Mouse (Mus musculus): Measurements from ENCODE around the gene Wdfy1. TPM values are rescaled to one million over a fixed set of nuclear protein-coding genes. Genes with fewer than 3 reads are reported as not detected.
A peak's percentile ranks its signal among the peaks of the same experiment; 100 is the strongest.

Gene Wdfy1
- total RNA-seq, 2 experiments from 2014 or later: 18.6 to 23.0 TPM

GRCm38 (mm10) chr1:79762282-79763250 is 13.4 kb downstream of the Wdfy1 start:
- intact Hi-C loops (cut with DNase I): loop anchor here (5.0 to 10.0 kb wide), 2 partner anchors 50 to 1108 kb away; partner anchors contain the start of genes Acsl3 and Utp14b

GRCm38 (mm10) chr1:79761917-79762271 is 14.0 kb downstream of the Wdfy1 start:
- no peak for DNase-seq
- intact Hi-C loops (cut with DNase I): loop anchor here (5.0 to 10.0 kb wide), 2 partner anchors 50 to 1107 kb away; partner anchors contain the start of genes Acsl3 and Utp14b

More at GRCm38 (mm10) chr1:79762282-79763250, 13.4 kb downstream of the Wdfy1 start:
- no peak for DNase-seq

DNA sequence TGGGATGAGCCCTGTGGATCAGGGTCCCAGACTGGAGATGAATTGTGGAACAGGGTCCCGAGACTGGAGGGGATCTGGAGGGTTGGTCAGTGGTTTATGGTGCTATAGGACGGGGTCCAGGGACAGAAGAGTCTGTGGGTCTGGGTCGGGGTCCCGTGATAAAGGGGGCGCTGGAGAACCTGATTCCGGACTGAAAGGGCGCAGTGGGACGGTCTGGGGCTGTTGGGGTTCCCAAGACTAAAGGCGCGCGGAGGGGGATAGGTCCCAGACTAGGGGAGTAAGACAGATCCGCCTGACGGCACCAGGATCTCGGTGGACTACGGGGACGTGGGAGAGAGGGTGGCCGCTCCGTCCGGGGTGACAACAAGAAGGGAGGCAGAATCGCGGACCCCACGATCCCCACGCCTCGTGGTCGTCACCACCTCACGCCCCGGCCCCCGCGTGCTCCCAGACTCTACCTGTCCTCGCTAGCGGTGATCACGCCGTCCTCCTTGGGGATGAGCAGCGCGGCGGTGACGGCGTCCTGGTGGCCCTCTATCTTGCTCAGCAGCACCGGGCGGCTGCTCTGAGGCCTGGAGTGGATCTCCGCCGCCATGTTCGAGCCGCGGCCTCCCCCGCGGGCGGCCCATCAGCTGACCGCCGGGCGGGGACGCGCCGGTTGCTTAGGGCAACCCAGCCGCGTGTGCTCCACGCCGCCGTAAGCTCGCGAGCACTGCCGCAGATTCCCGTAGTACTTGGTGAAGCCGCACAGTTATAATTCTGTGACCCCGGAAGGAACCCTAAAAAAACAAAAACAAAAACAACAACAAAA is 14.6 kb downstream of the Wdfy1 start:
- DNase-seq: peak; percentile 88 to 89
- intact Hi-C loops (cut with DNase I): loop anchor here (5.0 to 10.0 kb wide), 2 partner anchors 49 to 1107 kb away; partner anchors contain the start of genes Acsl3 and Utp14b

GRCm38 (mm10) chr1:79760656-79761055 is 15.3 kb downstream of the Wdfy1 start:
- intact Hi-C loops (cut with DNase I): loop anchor here (5.0 to 10.0 kb wide), 2 partner anchors 48 to 1106 kb away; partner anchors contain the start of genes Acsl3 and Utp14b
- peak; percentile 9 to 22 for DNase-seq

DNA sequence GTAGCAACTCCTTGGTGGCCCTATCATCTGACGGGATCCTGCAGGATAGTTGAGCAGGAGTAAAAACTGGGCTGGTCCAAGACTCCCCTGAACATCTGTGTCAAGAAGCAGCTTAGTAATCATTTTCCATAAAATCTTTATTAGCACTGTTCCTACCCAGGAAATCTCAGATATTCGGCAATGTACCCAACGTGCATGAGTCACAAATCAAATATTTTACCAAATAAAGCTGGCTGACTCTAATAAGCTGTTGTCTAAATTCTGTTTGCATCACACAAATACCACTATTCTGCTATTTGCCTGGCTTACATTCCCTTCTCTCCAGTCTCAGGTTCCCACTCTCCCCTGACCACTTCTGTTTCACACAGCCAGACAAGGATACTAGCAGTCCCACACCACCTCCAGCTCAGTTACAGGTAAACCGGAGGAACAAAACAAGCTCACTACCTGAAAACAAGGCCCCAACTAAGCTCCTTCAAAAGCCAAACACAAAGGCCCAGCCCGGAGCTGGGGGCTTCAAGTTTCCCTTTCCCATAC is 16.4 kb downstream of the Wdfy1 start:
- DNase-seq: no peak
- intact Hi-C loops (cut with DNase I): no loop called here

- intact Hi-C loops (cut with DNase I): no loop called here
- DNase-seq: no peak
Measured at GRCm38 (mm10) chr1:79759006-79759405, 16.9 kb downstream of the Wdfy1 start.

DNA sequence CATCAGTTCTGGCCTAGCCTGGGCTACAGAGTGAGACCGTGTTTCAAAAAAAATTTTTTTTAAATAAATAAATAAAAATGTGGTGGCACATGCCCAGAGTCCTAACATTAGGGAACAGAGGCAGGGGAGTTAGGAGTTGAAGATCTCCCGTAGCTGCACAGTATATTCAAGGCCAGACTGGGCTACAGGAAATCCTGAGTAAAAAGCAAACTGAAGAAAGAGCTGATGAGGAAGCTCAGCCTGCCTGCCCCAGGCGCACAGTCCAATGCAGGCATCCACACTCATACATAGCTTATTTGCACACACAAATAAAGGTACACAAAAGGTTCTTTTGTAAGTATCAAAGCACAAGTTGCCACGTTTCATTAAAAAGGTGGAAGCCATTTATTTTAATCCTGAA is 18.3 kb downstream of the Wdfy1 start:
- DNase-seq: no peak
- intact Hi-C loops (cut with DNase I): no loop called here

DNA sequence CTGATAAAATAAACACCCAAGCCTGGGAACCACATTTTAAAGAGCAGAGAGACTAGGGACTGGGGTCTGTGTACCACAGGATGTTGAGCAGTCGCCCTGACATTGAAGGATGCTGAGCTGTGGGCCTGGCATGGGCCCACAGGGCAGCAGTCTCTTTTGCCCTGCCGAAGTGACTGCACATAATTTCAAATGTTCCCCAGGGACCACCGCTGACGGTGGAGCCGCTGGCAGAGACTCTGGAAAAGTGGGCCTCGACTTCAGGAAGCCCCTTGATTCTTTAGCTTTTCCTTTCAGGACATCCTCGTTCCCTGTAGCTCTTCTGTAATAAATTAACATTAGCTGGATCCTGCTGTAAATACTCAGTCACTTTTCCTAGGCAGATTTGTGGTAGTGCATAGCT is 18.8 kb downstream of the Wdfy1 start:
- DNase-seq: peak; percentile 19 to 32
- intact Hi-C loops (cut with DNase I): no loop called here

GRCm38 (mm10) chr1:79756417-79756816 is 19.5 kb downstream of the Wdfy1 start:
- no peak for DNase-seq
- intact Hi-C loops (cut with DNase I): no loop called here

DNA sequence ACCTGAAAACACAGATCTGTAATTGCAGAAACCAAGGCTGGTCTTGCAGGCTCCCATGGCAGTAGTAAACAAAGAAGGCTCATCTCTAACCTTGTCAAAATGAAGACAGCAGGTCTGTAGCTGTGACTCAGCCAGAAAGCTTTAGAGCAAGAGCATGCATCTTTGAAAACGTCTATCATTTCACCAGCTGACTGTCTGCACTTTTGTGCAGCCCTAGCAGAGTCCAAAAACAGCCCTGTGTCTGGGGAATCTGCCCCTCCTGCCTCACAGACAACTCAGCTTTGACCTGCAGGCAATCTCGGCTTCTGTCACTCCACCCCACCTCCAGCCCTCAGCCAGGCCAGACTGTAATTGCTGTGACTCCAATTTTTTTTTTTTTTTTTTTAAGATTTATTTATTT is 20.6 kb downstream of the Wdfy1 start:
- DNase-seq: no peak
- intact Hi-C loops (cut with DNase I): no loop called here

DNA sequence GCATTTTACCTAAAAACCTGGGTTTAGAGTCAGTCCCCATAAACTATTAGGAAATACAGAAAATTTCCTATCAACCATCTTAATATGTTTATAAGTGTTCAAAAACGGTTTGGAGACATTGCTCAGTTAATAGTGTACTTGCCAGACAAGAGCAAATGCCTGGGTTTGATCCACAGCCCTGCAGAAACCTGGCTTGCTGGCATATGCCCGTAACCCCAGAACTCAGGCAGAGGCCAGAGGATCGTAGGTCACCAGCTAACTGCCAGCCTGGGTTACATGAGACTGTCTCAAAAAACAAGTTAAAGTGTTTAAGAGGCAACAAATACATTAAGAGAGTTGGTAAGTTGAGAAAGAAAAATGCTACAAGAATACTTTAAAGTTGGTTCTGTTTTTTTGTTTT is 21.0 kb downstream of the Wdfy1 start:
- no peak for DNase-seq
- intact Hi-C loops (cut with DNase I): no loop called here

GRCm38 (mm10) chr1:79753456-79753855 is 22.5 kb downstream of the Wdfy1 start:
- no peak for DNase-seq
- intact Hi-C loops (cut with DNase I): no loop called here

GRCm38 (mm10) chr1:79752714-79753340 is 23.1 kb downstream of the Wdfy1 start:
- no peak for DNase-seq
- intact Hi-C loops (cut with DNase I): no loop called here

- intact Hi-C loops (cut with DNase I): no loop called here
- DNase-seq: no peak
Measured at GRCm38 (mm10) chr1:79752015-79752695, 23.8 kb downstream of the Wdfy1 start.

DNA sequence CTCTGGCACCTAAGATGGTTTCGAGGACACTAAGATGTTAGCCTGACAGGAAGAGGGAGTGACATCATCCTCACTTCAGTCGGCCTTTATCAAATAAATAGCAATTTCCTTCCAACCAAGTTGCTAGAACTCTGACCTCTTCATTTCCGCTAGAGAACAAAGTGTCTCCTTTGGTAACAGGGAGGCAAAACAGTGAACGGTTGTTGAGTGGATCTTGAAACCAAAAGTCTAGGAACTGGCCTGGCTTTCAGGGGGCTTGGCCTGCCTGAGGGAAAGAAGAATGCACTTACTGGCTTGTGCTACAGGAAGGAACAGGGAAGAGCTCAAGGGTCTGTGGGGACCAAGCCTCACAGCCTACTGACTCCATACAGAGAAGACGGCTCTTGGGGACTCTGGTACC is 24.8 kb downstream of the Wdfy1 start:
- peak in 1 of 2 experiments; percentile 23 for DNase-seq
- intact Hi-C loops (cut with DNase I): no loop called here

GRCm38 (mm10) chr1:79746056-79746455 is 29.9 kb downstream of the Wdfy1 start:
- peak; percentile 72 to 76 for DNase-seq
- intact Hi-C loops (cut with DNase I): no loop called here

GRCm38 (mm10) chr1:79743385-79743784 is 32.6 kb downstream of the Wdfy1 start:
- no peak for DNase-seq
- intact Hi-C loops (cut with DNase I): no loop called here

GRCm38 (mm10) chr1:79742949-79743348 is 33.0 kb downstream of the Wdfy1 start:
- no peak for DNase-seq
- intact Hi-C loops (cut with DNase I): no loop called here

- intact Hi-C loops (cut with DNase I): no loop called here
- DNase-seq: no peak
Measured at GRCm38 (mm10) chr1:79741002-79741401, 34.9 kb downstream of the Wdfy1 start.

DNA sequence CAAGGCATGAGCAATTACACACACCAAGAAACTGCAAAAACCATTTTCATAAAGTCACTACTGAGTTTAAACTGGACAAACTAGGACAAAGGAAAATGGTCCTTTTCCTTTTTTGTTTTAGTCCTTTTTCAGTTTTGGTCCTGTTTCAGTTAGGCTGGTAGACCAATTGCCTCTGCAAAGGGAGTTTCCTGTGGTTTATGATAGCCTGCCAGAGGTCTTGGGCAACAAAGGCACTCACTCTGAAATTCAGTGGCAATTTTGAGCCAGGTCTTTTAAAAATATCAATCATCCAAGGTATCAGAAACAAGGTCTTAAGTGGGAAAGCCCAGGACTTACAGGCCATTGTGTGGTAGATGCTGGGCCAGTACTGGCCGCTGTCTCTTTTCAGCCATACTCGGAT is 36.2 kb downstream of the Wdfy1 start:
- no peak for DNase-seq
- intact Hi-C loops (cut with DNase I): no loop called here
